Mouse (Mus musculus) testis, adult 2 months (tissue): ENCODE measurements around the gene Vps26c.

ENCODE experiments used
- CTCF ChIP-seq: fragments of 200-500 bp; IDR thresholded peaks from 2 replicates; pipeline ENCODE4 v1.5.1; 2012; ENCODE audit warnings: low read depth, mild to moderate bottlenecking, inconsistent platforms, low read length, moderate library complexity; ENCODE audit not compliant: control insufficient read depth, insufficient read depth, insufficient replicate concordance
- POLR2A ChIP-seq: fragments of 200-500 bp; IDR thresholded peaks from 2 replicates; pipeline ENCODE4 v1.6.1; 2012; ENCODE audit warnings: low read depth, mild to moderate bottlenecking, inconsistent platforms, low read length, moderate library complexity; ENCODE audit not compliant: control insufficient read depth

GRCm38 (mm10) chr16:94535716-94536115, 9.1 kb upstream of the Vps26c start:
- TF ChIP-seq POLR2A (no peak), CTCF (no peak)
